Mouse (Mus musculus) layer of hippocampus, adult 6 months (tissue): Measurements from ENCODE around the gene Clptm1l. TPM values are rescaled to one million over a fixed set of nuclear protein-coding genes. Genes with fewer than 3 reads are reported as not detected.

Experiments
- long read RNA-seq, 2 experiments: library from polyadenylated mRNA; unstranded; transcript quantifications; one replicate each; pipeline ENCODE4 v2.0.0; 2019 to 2020
- polyA plus RNA-seq: library from polyadenylated mRNA; unstranded; fragments of <200 nt; fragmentation: Nextera tagmentation; gene quantifications from 2 replicates; pipeline ENCODE4 v1.2.3, GENCODE M21; 2021

The Clptm1l gene
- 62.1 and 63.2 TPM in 2 replicates for polyA plus RNA-seq
- long read RNA-seq, experiment 1, transcript Clptm1l-201 (17 exons, 2,340 nt) = major isoform, 90 of 116 reads
- long read RNA-seq, experiment 1, partial matches to known transcripts = 20 of 116 reads
- long read RNA-seq, experiment 1, other reads (novel, unspliced or antisense) = 6 of 116 reads
- long read RNA-seq, experiment 2, transcript Clptm1l-201 (17 exons, 2,340 nt) = major isoform, 466 of 499 reads
- long read RNA-seq, experiment 2, partial matches to known transcripts = 11 of 499 reads
- long read RNA-seq, experiment 2, other reads (novel, unspliced or antisense) = 22 of 499 reads

GRCm38 (mm10) chr13:73603522-73604155 is at the start of gene Clptm1l:
TSS of gene Clptm1l (plus strand) at chr13:73604006.

GRCm38 (mm10) chr13:73626745-73627549 is 23.1 kb downstream of the Clptm1l start, which contains the start of gene Tert:
TSS of gene Tert (plus strand) at chr13:73626911.

Other genes with a start within 250 kb of the Clptm1l start
- 15.1 and 17.5 TPM in 2 replicates for gene Lpcat1, start 136.8 kb upstream of the Clptm1l start, polyA plus RNA-seq
- gene Slc6a3, start 67.3 kb upstream of the Clptm1l start, polyA plus RNA-seq = 0.15 and 0.18 TPM in 2 replicates
- 0.54 and 0.67 TPM in 2 replicates for gene Tert, start 22.9 kb downstream of the Clptm1l start, polyA plus RNA-seq
- gene Slc6a18, start 74.0 kb downstream of the Clptm1l start, polyA plus RNA-seq = not detected in 2 replicates
- 0.35 and 0.44 TPM in 2 replicates for gene Slc6a19, start 100.9 kb downstream of the Clptm1l start, polyA plus RNA-seq
- gene Slc12a7, start 129.1 kb downstream of the Clptm1l start, polyA plus RNA-seq = 1.4 and 2.1 TPM in 2 replicates
- 3.2 and 3.8 TPM in 2 replicates for gene Nkd2, start 243.6 kb downstream of the Clptm1l start, polyA plus RNA-seq